Mouse (Mus musculus): Measurements from ENCODE around the gene Gm10376. TPM values are rescaled to one million over a fixed set of nuclear protein-coding genes. Genes with fewer than 3 reads are reported as not detected.
"Not testable (repeated sequence)": the region's sequence is repeated elsewhere in the genome, so short reads cannot be mapped to it uniquely, and the experiment has no call there.

The Gm10376 gene
- total RNA-seq (2021), result not detected
- long read RNA-seq, experiment 1, result 0 reads
- long read RNA-seq, experiment 2, result 0 reads

GRCm38 (mm10) chr14:43015528-43015927 lies at the start of gene Gm10376:
Gm10376 (minus strand) TSS chr14:43015628.
- DNase-seq (ENCODE audit: low spot score in 2 of 2), result not testable (repeated sequence)

- DNase-seq (ENCODE audit: low spot score in 2 of 2), result not testable (repeated sequence)
Observed at GRCm38 (mm10) chr14:43060179-43060578, 44.8 kb upstream of the Gm10376 start.

- DNase-seq (ENCODE audit: low spot score in 2 of 2), result not testable (repeated sequence)
Observed at GRCm38 (mm10) chr14:43058063-43058462, 42.6 kb upstream of the Gm10376 start.

- DNase-seq (ENCODE audit: low spot score in 2 of 2), result not testable (repeated sequence)
Observed at GRCm38 (mm10) chr14:42993524-42993923, 21.9 kb downstream of the Gm10376 start, which contains the start of gene Gm8082. Gm8082 (minus strand) TSS chr14:42993624.

Other genes with a start within 250 kb of the Gm10376 start
- not detected for gene Gm3015, start 246.8 kb downstream of the Gm10376 start, total RNA-seq (2021)
- not detected for gene Gm10377, start 217.6 kb downstream of the Gm10376 start, total RNA-seq (2021)
- gene Gm21977, start 162.2 kb downstream of the Gm10376 start, total RNA-seq (2021), result not detected
- not detected for gene Gm8082, start 22.0 kb downstream of the Gm10376 start, total RNA-seq (2021)
- not detected for gene Gm8094, start 61.0 kb upstream of the Gm10376 start, total RNA-seq (2021)
- not detected for gene Gm8104, start 85.0 kb upstream of the Gm10376 start, total RNA-seq (2021)
- gene Gm7233, start 164.2 kb upstream of the Gm10376 start, total RNA-seq (2021), result not detected
- not detected for gene Gm8122, start 219.7 kb upstream of the Gm10376 start, total RNA-seq (2021)
- not detected for gene Gm8126, start 243.0 kb upstream of the Gm10376 start, total RNA-seq (2021)